Mouse (Mus musculus): ENCODE measurements at regions not wholly inside any gene's neighbourhood (a gene's known extent, or its start where the extent isn't known, plus 50 kb on each side); places are given as distances from the start of the nearest gene placed in this dataset.

- TF ChIP-seq CTCF (IDR thresholded peaks at IDR 0.05; ENCODE audit: low read depth), result no peak
- TF ChIP-seq EP300 (IDR thresholded peaks at IDR 0.05; ENCODE audit: low read depth), result no peak
These were observed 324.4 kb downstream of the Zfp619 start for GRCm38 (mm10) chr7:39841988-39842387.

All from heart, postnatal 0 days (tissue).